Mouse (Mus musculus) lung, embryonic 16.5 days (tissue): ENCODE data around the gene Gm49388. TPM values are rescaled to one million over a fixed set of nuclear protein-coding genes. Genes with fewer than 3 reads are reported as not detected.
"Not testable (repeated sequence)": the region's sequence is repeated elsewhere in the genome, so short reads cannot be mapped to it uniquely, and the experiment has no call there.

Source experiments
- ATAC-seq: fragments of 200-750 bp; cut with Nextera tagmentation; 2 replicates; pipeline ENCODE4 v1.8.0; 2017; ENCODE audit warnings: low read depth, mild to moderate bottlenecking, moderate library complexity
- H3K27ac ChIP-seq: fragments of 300-500 bp; sonication (generic); 2 replicates; pipeline ENCODE4 v1.5.1; 2014; ENCODE audit warnings: mild to moderate bottlenecking, control low read depth, low read length
- H3K27me3 ChIP-seq: fragments of 300-500 bp; sonication (generic); 2 replicates; pipeline ENCODE4 v1.6.1; 2014; ENCODE audit warnings: low read depth, low read length, mixed read lengths; ENCODE audit not compliant: control insufficient read depth, insufficient read depth
- H3K36me3 ChIP-seq: fragments of 300-500 bp; sonication (generic); 2 replicates; pipeline ENCODE4 v1.6.1; 2014; ENCODE audit warnings: low read length; ENCODE audit not compliant: control insufficient read depth, insufficient read depth
- H3K4me1 ChIP-seq: fragments of 300-500 bp; sonication (generic); replicated peaks from 2 replicates; pipeline ENCODE4 v1.6.1; 2014; ENCODE audit warnings: low read length, mixed read lengths; ENCODE audit not compliant: control insufficient read depth, insufficient read depth
- H3K4me2 ChIP-seq: fragments of 300-500 bp; sonication (generic); 2 replicates; pipeline ENCODE4 v1.6.1; 2014; ENCODE audit warnings: low read depth, low read length, control low read depth
- H3K4me3 ChIP-seq: fragments of 300-500 bp; sonication (generic); 2 replicates; pipeline ENCODE4 v1.5.1; 2014; ENCODE audit warnings: mild to moderate bottlenecking, low read length, control low read depth
- H3K9ac ChIP-seq: fragments of 300-500 bp; sonication (generic); 2 replicates; pipeline ENCODE4 v1.6.1; 2014; ENCODE audit warnings: low read length, control low read depth
- H3K9me3 ChIP-seq: fragments of 300-500 bp; sonication (generic); 2 replicates; pipeline ENCODE4 v1.6.1; 2016; ENCODE audit warnings: low read length; ENCODE audit not compliant: control insufficient read depth
- WGBS: fragments of 180-500 bp; shearing (Covaris S2); extraction: QIAGEN DNeasy Blood & Tissue Kit; methylation state at CpG from one replicate; pipeline ENCODE4 v1.1.7; 2014; 5-methylcytosine and 5-hydroxymethylcytosine counted together
- polyA plus RNA-seq: library from polyadenylated mRNA; unstranded; fragments of >200 nt; fragmentation: Nextera tagmentation; extraction: Ambion mirVana; gene quantifications from 2 replicates; pipeline ENCODE4 v1.2.1, GENCODE M21; 2015

Gm49388 gene
- polyA plus RNA-seq, 1 experiment from 2014 or later: not detected

- 49% methylated on average over 13 of the region's 13 CpGs for WGBS
- Histone ChIP-seq H3K36me3 (no peaks in the 10 kb centered on the region), H3K9ac (no peak overlapping the region; the same call in 1 of the 2 replicates), H3K9me3 (no peaks in the 10 kb centered on the region), H3K27me3 (no peaks in the 10 kb centered on the region), H3K4me2 (no peak overlapping the region), H3K27ac (peak overlapping the region; percentile 64), H3K4me1 (peaks cover 2% of the 10 kb centered on the region; the same call in 1 of the 2 replicates), H3K4me3 (no peak overlapping the region)
- peak; percentile 34; the same call in 1 of the 2 replicates for ATAC-seq
Observed at GRCm38 (mm10) chr7:127820836-127821509, 35.6 kb downstream of the Gm49388 start.

GRCm38 (mm10) chr7:127822494-127822893, 37.1 kb downstream of the Gm49388 start:
- no peak overlapping the region for H3K4me3 ChIP-seq
- H3K4me2 ChIP-seq: no peak overlapping the region
- H3K9ac ChIP-seq: no peak overlapping the region
- ATAC-seq: no peak
- H3K27ac ChIP-seq: no peak overlapping the region
- no peaks in the 10 kb centered on the region for H3K27me3 ChIP-seq
- H3K9me3 ChIP-seq: no peaks in the 10 kb centered on the region
- no peaks in the 10 kb centered on the region for H3K36me3 ChIP-seq
- WGBS: 77% methylated on average over 3 of the region's 3 CpGs
- H3K4me1 ChIP-seq: 0 out of 2 replicates have a peak, but pooled peaks cover 2% of the 10 kb centered on the region

GRCm38 (mm10) chr7:127823236-127824171, 38.1 kb downstream of the Gm49388 start:
- no peaks in the 10 kb centered on the region for H3K9me3 ChIP-seq
- peak overlapping the region; percentile 57 for H3K4me3 ChIP-seq
- 0 out of 2 replicates have a peak, but pooled peaks cover 2% of the 10 kb centered on the region for H3K4me1 ChIP-seq
- H3K27ac ChIP-seq: no peak overlapping the region
- WGBS: 68% methylated on average over 11 of the region's 11 CpGs
- H3K27me3 ChIP-seq: no peaks in the 10 kb centered on the region
- H3K36me3 ChIP-seq: no peaks in the 10 kb centered on the region
- H3K4me2 ChIP-seq: peak overlapping the region; percentile 77
- ATAC-seq: peak; percentile 22; the same call in 1 of the 2 replicates
- peak overlapping the region; percentile 66 for H3K9ac ChIP-seq

- ATAC-seq: peak; percentile 53
- Histone ChIP-seq H3K36me3 (no peaks in the 10 kb centered on the region), H3K4me1 (0 out of 2 replicates have a peak, but pooled peaks cover 2% of the 10 kb centered on the region), H3K4me3 (peak within 1 kb of the TSS; percentile 57), H3K9ac (peak within 1 kb of the TSS; percentile 66), H3K27ac (no peak within 1 kb of the TSS), H3K4me2 (peak within 1 kb of the TSS; percentile 77), H3K9me3 (no peaks in the 10 kb centered on the region), H3K27me3 (no peaks in the 10 kb centered on the region)
- 5% methylated on average over 23 of the region's 38 CpGs for WGBS
Observed at GRCm38 (mm10) chr7:127824176-127824871, 38.9 kb downstream of the Gm49388 start, which contains the start of the genes Stx4a and Stx1b. TSS of gene Stx4a (plus strand) at chr7:127824294. TSS of gene Stx1b (minus strand) at chr7:127824549.

GRCm38 (mm10) chr7:127835550-127835949, 50.1 kb downstream of the Gm49388 start:
- Histone ChIP-seq H3K9me3 (no peaks in the 10 kb centered on the region), H3K9ac (no peak overlapping the region), H3K27ac (no peak overlapping the region), H3K4me2 (no peak overlapping the region), H3K4me1 (no peaks in the 10 kb centered on the region), H3K27me3 (no peaks in the 10 kb centered on the region), H3K36me3 (no peaks in the 10 kb centered on the region), H3K4me3 (no peak overlapping the region)
- ATAC-seq: no peak
- WGBS: 83% methylated on average over 2 of the region's 2 CpGs

- Histone ChIP-seq H3K27me3 (no peaks in the 10 kb centered on the region), H3K4me3 (no peak overlapping the region), H3K9me3 (no peaks in the 10 kb centered on the region), H3K36me3 (no peaks in the 10 kb centered on the region), H3K9ac (no peak overlapping the region), H3K4me2 (no peak overlapping the region), H3K4me1 (peaks cover 5% of the 10 kb centered on the region), H3K27ac (no peak overlapping the region)
- no peak for ATAC-seq
- 81% methylated on average over 5 of the region's 5 CpGs for WGBS
Observed at GRCm38 (mm10) chr7:127837473-127837872, 52.1 kb downstream of the Gm49388 start.

- H3K27me3 ChIP-seq, H3K27ac ChIP-seq, H3K4me3 ChIP-seq, ATAC-seq, H3K36me3 ChIP-seq, H3K4me1 ChIP-seq, H3K4me2 ChIP-seq, H3K9ac ChIP-seq, H3K9me3 ChIP-seq: not testable (repeated sequence)
- 77% methylated on average over 4 of the region's 4 CpGs for WGBS
Observed at GRCm38 (mm10) chr7:127837878-127838277, 52.5 kb downstream of the Gm49388 start.

GRCm38 (mm10) chr7:127840031-127840430, 54.6 kb downstream of the Gm49388 start:
- H3K27ac ChIP-seq, H3K9ac ChIP-seq, H3K27me3 ChIP-seq, H3K4me2 ChIP-seq, ATAC-seq, H3K9me3 ChIP-seq, H3K4me3 ChIP-seq: not testable (repeated sequence)
- peaks cover 11% of the 10 kb centered on the region for H3K4me1 ChIP-seq
- peaks cover 14% of the 10 kb centered on the region; the same call in 1 of the 2 replicates for H3K36me3 ChIP-seq
- WGBS: 76% methylated on average over 2 of the region's 2 CpGs
